Mouse (Mus musculus): ENCODE results near the gene Sftpa1.

Sftpa1 gene

DNA sequence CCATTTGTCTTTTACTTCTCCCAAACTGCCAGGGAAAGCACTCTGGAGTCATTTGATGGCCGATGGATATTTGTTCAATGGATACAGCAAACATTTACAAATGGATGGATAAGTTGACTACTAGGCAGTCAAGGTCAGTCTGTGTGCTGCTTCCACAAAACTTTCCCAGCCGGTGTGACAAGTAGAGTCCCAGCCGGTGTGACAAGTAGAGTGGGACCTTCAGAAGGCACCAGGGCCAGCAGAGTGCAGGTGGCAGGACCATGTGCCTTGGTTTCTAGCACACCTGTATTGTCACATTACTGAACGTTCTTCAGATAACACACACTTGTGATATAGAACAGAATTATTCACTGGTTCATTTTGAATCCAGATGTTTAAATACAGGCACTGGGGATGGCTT, 28.5 kb downstream of the Sftpa1 start:
- DNase-seq (ENCODE audit: low read depth in 1 of 2, low spot score in 2 of 2) = no peak

DNA sequence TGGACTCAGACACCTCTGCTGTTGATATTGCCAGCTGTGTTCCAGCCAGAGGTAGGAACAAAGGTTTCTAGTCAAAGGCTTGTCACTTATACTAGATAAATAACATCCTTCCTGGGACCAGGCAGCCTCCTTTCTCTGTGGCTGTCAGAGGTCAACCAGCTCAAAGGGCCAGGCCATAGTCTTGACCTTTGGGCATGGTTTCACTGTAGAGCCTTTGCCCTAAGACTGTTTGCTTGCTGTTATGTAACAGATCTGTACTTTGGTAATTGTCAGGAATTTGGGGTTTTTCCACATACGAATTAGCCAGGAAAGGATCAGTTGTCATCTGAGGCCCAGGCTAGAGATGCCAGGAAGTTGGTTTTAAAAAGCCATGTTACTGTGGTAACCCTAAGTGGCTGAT, 29.2 kb downstream of the Sftpa1 start:
- DNase-seq (ENCODE audit: low read depth in 1 of 2, low spot score in 2 of 2) = no peak

DNA sequence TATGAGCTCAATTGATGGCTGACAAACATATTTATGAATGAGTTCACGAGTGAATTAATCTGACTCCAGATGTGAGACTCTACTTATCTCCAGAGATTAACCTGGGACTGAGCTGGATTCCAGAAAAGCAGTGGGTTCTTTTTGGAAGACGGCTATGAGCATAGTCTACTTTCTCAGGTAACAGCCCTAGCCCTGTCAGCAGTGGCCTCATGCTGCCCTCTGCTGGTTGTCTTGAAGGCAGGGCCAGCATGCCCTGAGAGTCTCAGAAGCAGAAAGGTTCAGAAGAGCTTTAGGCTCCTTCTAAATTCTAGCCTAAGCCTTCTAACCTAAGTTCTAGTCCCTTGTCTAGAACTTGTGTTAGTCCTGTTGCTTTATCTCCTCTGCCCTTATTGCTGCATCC, 31.1 kb downstream of the Sftpa1 start:
- DNase-seq (ENCODE audit: low read depth in 1 of 2, low spot score in 2 of 2) = no peak

DNA sequence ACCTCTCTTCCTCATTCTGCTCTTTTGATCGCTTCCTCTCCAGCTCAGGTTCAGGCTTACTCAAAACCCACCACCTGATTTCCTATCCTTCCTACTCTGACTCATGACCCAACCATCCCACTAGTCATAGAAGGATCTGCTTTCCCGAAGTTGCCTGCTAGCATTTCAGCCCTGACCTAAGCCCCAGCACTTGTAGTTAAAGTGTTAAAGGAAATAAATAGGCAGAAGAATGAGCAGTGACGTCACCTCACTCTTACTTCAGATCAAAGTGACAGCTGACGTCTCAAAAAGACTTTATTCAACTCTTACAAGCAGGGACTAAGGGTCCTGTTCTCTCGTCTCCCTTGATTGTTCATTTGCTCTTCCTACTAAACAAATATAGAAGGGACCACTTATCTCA, 35.7 kb downstream of the Sftpa1 start:
- no peak for DNase-seq (ENCODE audit: low read depth in 1 of 2, low spot score in 2 of 2)

DNA sequence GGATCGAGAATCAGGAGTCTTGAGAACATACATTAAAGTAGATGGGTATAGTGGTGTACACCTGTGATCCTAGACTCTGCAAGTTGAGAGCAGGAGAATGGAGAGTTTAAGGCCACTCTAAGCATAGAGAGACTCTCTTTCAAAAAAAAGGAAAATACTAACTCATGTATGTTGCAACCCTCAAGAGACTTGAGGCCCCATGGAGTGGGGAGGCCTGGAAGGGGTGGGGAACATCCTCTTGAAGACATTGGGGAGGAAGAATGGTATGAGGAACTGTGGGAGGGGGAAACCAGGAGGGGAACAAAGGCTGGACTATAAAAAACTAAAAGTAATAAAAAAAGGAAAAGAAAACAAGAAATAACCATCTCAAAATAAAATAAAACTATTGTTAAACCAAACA, 37.0 kb downstream of the Sftpa1 start:
- no peak for DNase-seq (ENCODE audit: low read depth in 1 of 2, low spot score in 2 of 2)

DNA sequence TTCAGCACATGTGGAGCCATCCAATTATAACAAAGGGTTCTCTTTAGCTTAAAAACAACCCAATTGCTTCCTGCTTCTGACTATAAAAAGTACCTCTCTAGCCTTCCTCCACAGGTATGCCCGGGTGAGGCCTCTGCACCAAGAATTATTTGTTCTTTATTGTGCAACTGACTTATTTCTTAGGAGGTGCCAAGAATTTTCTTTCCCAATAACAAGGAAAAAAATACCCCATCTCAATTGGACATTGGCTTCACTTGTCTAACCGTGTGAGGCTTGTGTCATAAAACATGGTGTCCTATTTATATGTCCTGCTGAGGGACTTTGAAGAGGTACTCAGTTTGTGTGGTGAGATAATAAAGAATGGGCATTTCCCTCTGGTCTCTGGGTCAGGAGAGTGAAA, 38.9 kb downstream of the Sftpa1 start:
- DNase-seq (ENCODE audit: low read depth in 1 of 2, low spot score in 2 of 2) = no peak

GRCm38 (mm10) chr14:41174802-41175201, 43.2 kb downstream of the Sftpa1 start:
- DNase-seq (ENCODE audit: low read depth in 1 of 2, low spot score in 2 of 2) = no peak

DNA sequence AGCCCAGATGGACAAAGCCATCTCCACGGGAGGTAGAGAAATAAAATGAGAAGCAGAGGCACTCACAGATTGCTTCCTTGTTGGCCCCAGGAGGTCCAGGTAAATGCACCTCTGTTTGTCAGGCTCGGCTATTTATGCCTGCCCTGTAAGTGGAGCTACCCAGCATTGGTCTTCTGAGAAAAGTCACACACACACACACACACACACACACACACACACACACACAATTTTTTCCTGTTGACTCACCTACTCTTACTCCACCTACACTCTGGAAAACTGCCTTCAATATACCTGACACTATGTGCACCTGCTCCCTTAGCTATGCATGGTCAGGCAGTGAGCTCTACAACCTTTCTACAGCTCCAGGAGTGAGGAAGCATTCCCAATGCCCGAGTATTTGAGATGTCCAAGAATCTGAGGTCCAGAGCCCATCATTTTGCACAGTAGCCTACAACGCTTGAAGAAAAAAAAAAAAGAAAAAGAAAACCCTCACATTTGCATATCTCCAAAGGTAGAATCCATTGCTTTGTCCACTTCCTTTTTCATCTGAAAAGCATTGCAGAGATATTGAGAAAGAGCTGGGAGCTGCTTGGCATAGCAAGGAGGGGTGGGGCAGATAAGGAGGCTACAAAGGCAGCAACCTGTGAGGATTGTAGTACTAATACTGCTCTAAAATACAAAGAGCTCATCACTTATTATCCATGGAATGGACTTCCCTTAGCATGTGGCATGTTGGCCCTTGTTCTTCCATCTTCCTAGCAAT, 53.7 kb downstream of the Sftpa1 start, which contains the start of gene Sftpd:
Sftpd (minus strand) TSS at position 91 of the 763 bp plus-strand sequence.
- DNase-seq (ENCODE audit: low read depth in 1 of 2, low spot score in 2 of 2) = no peak
